Comparison of ENCODE assay signal across 25 mouse cellular contexts in genomic region chr2:113615632-113616031, GRCm38 (mm10).
DNase-seq lines count a peak whose midpoint lies in the region; ATAC-seq and TF ChIP-seq lines count a peak whose summit lies in the region.
"Had no signal": no experiment of that assay in that cellular context is flagged by ENCODE, and none has a peak within 500 bp of the region (broad histone marks: within the 10 kb centered on the region; RNA-seq: fewer than 3 reads in every experiment).

No protein-coding gene starts in this region.

- no peaks in the 10 kb centered on the region for H3K27me3 ChIP-seq in hindbrain, embryonic 13.5 days
- no peaks in the 10 kb centered on the region for H3K27me3 ChIP-seq in hindbrain, embryonic 11.5 days (ENCODE audit: control insufficient read depth, insufficient read depth, low read length)
- H3K27me3 ChIP-seq in hindbrain, postnatal 0 days (ENCODE audit: insufficient read depth, low read length), result no peaks in the 10 kb centered on the region
- no peaks in the 10 kb centered on the region for H3K27me3 ChIP-seq in hindbrain, embryonic 14.5 days (ENCODE audit: control insufficient read depth, insufficient read depth, low read length)
- no peaks in the 10 kb centered on the region for H3K27me3 ChIP-seq in midbrain, postnatal 0 days (ENCODE audit: insufficient read depth, low read length)
- H3K27me3 ChIP-seq in midbrain, embryonic 13.5 days, result no peaks in the 10 kb centered on the region
- H3K27me3 ChIP-seq: heart, embryonic 13.5 days; intestine, embryonic 15.5 days had no signal

- WGBS in hindbrain, embryonic 13.5 days, result 82% methylated on average over 4 of the region's 4 CpGs
- WGBS in hindbrain, embryonic 11.5 days, result 82% methylated on average over 4 of the region's 4 CpGs
- WGBS in hindbrain, postnatal 0 days, result 71% methylated on average over 4 of the region's 4 CpGs
- WGBS in hindbrain, embryonic 14.5 days, result 63% methylated on average over 4 of the region's 4 CpGs
- WGBS in midbrain, postnatal 0 days, result 56% methylated on average over 4 of the region's 4 CpGs
- WGBS in midbrain, embryonic 13.5 days, result 75% methylated on average over 4 of the region's 4 CpGs

- no peaks in the 10 kb centered on the region for H3K36me3 ChIP-seq in hindbrain, embryonic 13.5 days
- H3K36me3 ChIP-seq in hindbrain, embryonic 11.5 days (ENCODE audit: control insufficient read depth, insufficient read depth, low read length), result no peaks in the 10 kb centered on the region
- no peaks in the 10 kb centered on the region for H3K36me3 ChIP-seq in hindbrain, postnatal 0 days (ENCODE audit: insufficient read depth, low read length)
- H3K36me3 ChIP-seq in hindbrain, embryonic 14.5 days (replicated peaks; ENCODE audit: control insufficient read depth, insufficient read depth), result no peaks in the 10 kb centered on the region
- no peaks in the 10 kb centered on the region for H3K36me3 ChIP-seq in midbrain, postnatal 0 days (ENCODE audit: insufficient read depth, low read length)
- H3K36me3 ChIP-seq in midbrain, embryonic 13.5 days, result no peaks in the 10 kb centered on the region
- H3K36me3 ChIP-seq: heart, embryonic 10.5 days; heart, embryonic 13.5 days; intestine, embryonic 15.5 days had no signal

- H3K9ac ChIP-seq in hindbrain, embryonic 13.5 days, result no peak overlapping the region
- H3K9ac ChIP-seq in hindbrain, embryonic 11.5 days (ENCODE audit: low read depth, low read length), result no peak overlapping the region
- H3K9ac ChIP-seq in hindbrain, postnatal 0 days (replicated peaks; ENCODE audit: low read length), result no peak overlapping the region
- H3K9ac ChIP-seq in hindbrain, embryonic 14.5 days, result no peak overlapping the region
- no peak overlapping the region for H3K9ac ChIP-seq in midbrain, postnatal 0 days (replicated peaks; ENCODE audit: low read length, poor library complexity, severe bottlenecking)
- H3K9ac ChIP-seq in midbrain, embryonic 13.5 days (replicated peaks), result no peak overlapping the region
- H3K9ac ChIP-seq: forebrain, postnatal 0 days; heart, embryonic 13.5 days; intestine, embryonic 15.5 days had no signal

- no peaks in the 10 kb centered on the region for H3K4me1 ChIP-seq in hindbrain, embryonic 13.5 days (replicated peaks)
- no peaks in the 10 kb centered on the region for H3K4me1 ChIP-seq in hindbrain, embryonic 11.5 days (replicated peaks; ENCODE audit: control insufficient read depth, insufficient read depth, low read length)
- H3K4me1 ChIP-seq in hindbrain, postnatal 0 days (ENCODE audit: insufficient read depth, low read length), result no peaks in the 10 kb centered on the region
- no peaks in the 10 kb centered on the region for H3K4me1 ChIP-seq in hindbrain, embryonic 14.5 days (replicated peaks; ENCODE audit: control insufficient read depth, insufficient read depth, low read length)
- H3K4me1 ChIP-seq in midbrain, postnatal 0 days (ENCODE audit: insufficient read depth, low read length), result no peaks in the 10 kb centered on the region
- no peaks in the 10 kb centered on the region for H3K4me1 ChIP-seq in midbrain, embryonic 13.5 days (replicated peaks)
- H3K4me1 ChIP-seq: heart, embryonic 10.5 days; intestine, embryonic 15.5 days had no signal

- no peaks in the 10 kb centered on the region for H3K9me3 ChIP-seq in hindbrain, embryonic 13.5 days
- no peaks in the 10 kb centered on the region for H3K9me3 ChIP-seq in hindbrain, embryonic 11.5 days (ENCODE audit: control insufficient read depth, low read length)
- H3K9me3 ChIP-seq in hindbrain, postnatal 0 days (ENCODE audit: low read length), result no peaks in the 10 kb centered on the region
- H3K9me3 ChIP-seq in hindbrain, embryonic 14.5 days (ENCODE audit: control insufficient read depth, low read length), result no peaks in the 10 kb centered on the region
- no peaks in the 10 kb centered on the region for H3K9me3 ChIP-seq in midbrain, postnatal 0 days (ENCODE audit: low read length)
- no peaks in the 10 kb centered on the region for H3K9me3 ChIP-seq in midbrain, embryonic 13.5 days
- H3K9me3 ChIP-seq: heart, embryonic 10.5 days; heart, embryonic 13.5 days; intestine, embryonic 15.5 days had no signal

- no peak overlapping the region for H3K4me3 ChIP-seq in hindbrain, embryonic 13.5 days
- no peak overlapping the region for H3K4me3 ChIP-seq in hindbrain, embryonic 11.5 days (ENCODE audit: low read depth, low read length)
- H3K4me3 ChIP-seq in hindbrain, postnatal 0 days (ENCODE audit: low read length), result no peak overlapping the region
- H3K4me3 ChIP-seq in hindbrain, embryonic 14.5 days (replicated peaks; ENCODE audit: low read length), result no peak overlapping the region
- no peak overlapping the region for H3K4me3 ChIP-seq in midbrain, postnatal 0 days (ENCODE audit: low read depth, low read length)
- no peak overlapping the region for H3K4me3 ChIP-seq in midbrain, embryonic 13.5 days (replicated peaks)
- H3K4me3 ChIP-seq: gastrocnemius, adult 2 months; heart, embryonic 10.5 days; heart, embryonic 13.5 days; intestine, embryonic 15.5 days had no signal

- 0 out of 2 replicates have a peak, but pooled peaks have one; percentile 21 for ATAC-seq in hindbrain, embryonic 13.5 days (ENCODE audit: low FRiP score)
- no peak for ATAC-seq in hindbrain, embryonic 11.5 days (ENCODE audit: low FRiP score)
- ATAC-seq in hindbrain, postnatal 0 days, result peak; percentile 71
- no peak for ATAC-seq in hindbrain, embryonic 14.5 days (ENCODE audit: low FRiP score)
- peak; percentile 41; the same call in 1 of the 2 replicates for ATAC-seq in midbrain, postnatal 0 days (ENCODE audit: low FRiP score)
- no peak for ATAC-seq in midbrain, embryonic 13.5 days
- no peak for ATAC-seq in activated CD4-positive, CD25-positive, alpha-beta regulatory T cell, adult 4 months
- ATAC-seq: CD4-positive, CD25-positive, alpha-beta regulatory T cell, adult 4 months; forebrain, embryonic 14.5 days; forebrain, postnatal 0 days; intestine, embryonic 15.5 days had no signal

- DNase-seq in hindbrain, embryonic 11.5 days (ENCODE audit: low spot score), result no peak
- peak; percentile 25 for DNase-seq in hindbrain, postnatal 0 days (ENCODE audit: low spot score)
- no peak for DNase-seq in hindbrain, embryonic 14.5 days (ENCODE audit: low spot score)
- peak; percentile 48 for DNase-seq in midbrain, postnatal 0 days (ENCODE audit: low spot score)
- DNase-seq: adrenal gland, adult 8-10 months; adrenal gland, postnatal 25 days; B cell, adult 2 months; cerebellum, adult 18-20 months; cerebellum, adult 9-10 months; cerebellum, postnatal 14 days; forebrain, postnatal 0 days; gastrocnemius, adult 2 months; gastrocnemius, postnatal 14 days; heart, adult 18-20 months; heart, postnatal 14 days; heart, postnatal 4 days; kidney, adult 11 months had no signal

- no peak overlapping the region for H3K27ac ChIP-seq in hindbrain, embryonic 13.5 days
- no peak overlapping the region for H3K27ac ChIP-seq in hindbrain, embryonic 11.5 days (ENCODE audit: low read depth, low read length)
- H3K27ac ChIP-seq in hindbrain, postnatal 0 days, result no peak overlapping the region
- H3K27ac ChIP-seq in hindbrain, embryonic 14.5 days, result no peak overlapping the region
- no peak overlapping the region for H3K27ac ChIP-seq in midbrain, postnatal 0 days (ENCODE audit: low read depth, low read length)
- H3K27ac ChIP-seq in midbrain, embryonic 13.5 days, result no peak overlapping the region
- H3K27ac ChIP-seq: gastrocnemius, adult 2 months; heart, embryonic 10.5 days; heart, embryonic 13.5 days; intestine, embryonic 15.5 days had no signal

- TF ChIP-seq CTCF in hindbrain, postnatal 0 days (IDR thresholded peaks at IDR 0.05; ENCODE audit: low read depth), result no peak
- TF ChIP-seq CTCF in midbrain, postnatal 0 days (IDR thresholded peaks at IDR 0.05), result no peak

- no peak overlapping the region for H3K4me2 ChIP-seq in hindbrain, embryonic 13.5 days
- H3K4me2 ChIP-seq in hindbrain, embryonic 11.5 days (replicated peaks; ENCODE audit: low read depth, low read length), result no peak overlapping the region
- no peak overlapping the region for H3K4me2 ChIP-seq in hindbrain, postnatal 0 days (ENCODE audit: low read depth, low read length)
- H3K4me2 ChIP-seq in hindbrain, embryonic 14.5 days (replicated peaks), result no peak overlapping the region
- H3K4me2 ChIP-seq in midbrain, postnatal 0 days (ENCODE audit: low read depth, low read length, poor library complexity, severe bottlenecking), result no peak overlapping the region
- H3K4me2 ChIP-seq in midbrain, embryonic 13.5 days (replicated peaks), result no peak overlapping the region
- H3K4me2 ChIP-seq: heart, embryonic 13.5 days; intestine, embryonic 15.5 days had no signal

Comparison
In these comparisons a context has a peak if more than half of its experiments do, and no peak if none do; other contexts are left out.
1. ATAC-seq: peak in hindbrain, embryonic 13.5 days (single experiment), hindbrain, postnatal 0 days (single experiment) and midbrain, postnatal 0 days (single experiment); none in hindbrain, embryonic 11.5 days (single experiment), hindbrain, embryonic 14.5 days (single experiment), midbrain, embryonic 13.5 days (single experiment) and activated CD4-positive, CD25-positive, alpha-beta regulatory T cell, adult 4 months (single experiment).
2. DNase-seq: peak in hindbrain, postnatal 0 days (single experiment) and midbrain, postnatal 0 days (single experiment); none in hindbrain, embryonic 11.5 days (single experiment) and hindbrain, embryonic 14.5 days (single experiment).